Mouse (Mus musculus) T-cell, adult 2 months (primary cell): ENCODE measurements around the gene Tmpo.
A peak's percentile ranks its signal among the peaks of the same experiment; 100 is the strongest.

Experiments used
- DNase-seq: peaks from one replicate; pipeline ENCODE4 v3.0.0; 2022; ENCODE audit warnings: low spot score

Tmpo gene

GRCm38 (mm10) chr10:91156338-91156737 lies 24.8 kb downstream of the Tmpo start:
- no peak for DNase-seq

GRCm38 (mm10) chr10:91153894-91154503 lies 27.1 kb downstream of the Tmpo start:
- peak; percentile 25 for DNase-seq

- no peak for DNase-seq
Measured at GRCm38 (mm10) chr10:91145413-91145812, 35.7 kb downstream of the Tmpo start.

GRCm38 (mm10) chr10:91143313-91144230 lies 37.5 kb downstream of the Tmpo start:
- DNase-seq: no peak

DNA sequence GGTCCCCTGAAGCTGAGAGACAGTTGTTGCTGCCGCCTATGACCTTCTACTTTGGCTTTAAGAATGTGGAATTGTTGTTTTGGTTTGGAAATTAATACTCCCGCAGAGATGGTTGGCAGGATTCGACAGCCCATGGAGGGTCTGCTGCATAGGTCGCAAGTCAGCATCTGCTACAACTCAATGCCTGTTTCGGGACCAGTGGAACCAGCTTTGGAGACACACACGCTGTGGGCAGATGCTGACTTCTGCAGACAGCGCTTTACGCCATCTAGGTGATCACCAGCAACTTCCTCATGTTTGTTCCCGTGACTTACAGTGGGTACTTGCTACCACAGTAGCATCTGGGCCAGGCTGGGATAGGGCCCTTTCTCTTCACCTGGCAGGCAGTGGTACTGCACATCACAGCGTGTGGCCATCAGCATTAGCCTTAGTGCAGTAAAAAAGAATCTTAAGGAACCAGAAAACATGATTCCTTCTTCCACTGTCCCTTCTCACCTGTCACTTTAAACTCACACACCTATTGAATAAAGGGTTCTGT lies 38.4 kb downstream of the Tmpo start:
- peak; percentile 15 for DNase-seq

- peak; percentile 12 for DNase-seq
Measured at GRCm38 (mm10) chr10:91141564-91141963, 39.6 kb downstream of the Tmpo start.

DNA sequence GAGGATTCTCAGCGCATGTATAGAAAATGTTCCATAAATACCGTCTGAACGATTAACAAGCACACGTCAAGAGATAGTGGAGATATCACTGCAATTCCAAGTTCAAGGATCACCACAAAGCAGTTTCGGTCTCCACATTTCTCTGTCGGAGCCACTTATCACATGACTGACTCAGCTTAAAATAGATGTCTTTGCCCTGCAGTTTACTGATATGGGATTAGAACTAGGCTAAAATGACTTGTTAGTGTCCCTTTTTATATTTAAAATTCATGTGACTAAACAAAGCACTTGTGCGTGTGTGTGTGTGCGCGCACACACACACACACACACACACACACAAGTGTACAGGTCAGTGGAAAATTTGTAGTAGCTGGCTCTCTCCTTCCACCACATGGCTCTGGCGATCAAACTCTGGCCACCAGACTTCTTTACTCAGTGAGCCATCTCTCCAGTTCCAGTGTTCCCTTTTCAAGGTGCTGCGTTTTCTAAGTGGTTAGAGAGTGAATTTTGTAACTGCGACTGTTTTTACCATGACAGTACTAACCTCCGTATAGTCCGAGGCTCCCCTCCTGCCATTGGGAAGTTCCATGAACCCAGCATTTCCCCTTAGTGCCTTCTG lies 41.9 kb downstream of the Tmpo start:
- no peak for DNase-seq

DNA sequence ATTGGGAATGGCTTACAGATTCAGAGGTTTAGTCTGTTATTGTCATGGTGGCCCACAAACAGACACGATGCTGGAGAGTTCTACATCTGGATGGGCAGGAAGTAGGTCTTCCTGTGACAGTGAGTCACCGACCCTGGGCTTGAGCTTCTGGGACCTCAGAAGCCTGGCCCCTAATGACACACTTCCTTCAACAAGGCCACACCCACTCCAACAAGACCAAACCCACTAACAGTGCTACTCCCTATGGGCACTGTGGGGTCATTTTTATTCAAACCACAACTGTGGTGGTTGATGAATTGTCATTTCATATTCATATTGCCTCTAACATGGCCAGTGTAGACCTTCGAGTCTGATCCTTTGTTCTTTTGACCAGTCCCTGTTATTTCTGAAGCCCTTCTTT lies 42.8 kb downstream of the Tmpo start:
- DNase-seq: peak; percentile 23

- DNase-seq: no peak
Measured at GRCm38 (mm10) chr10:91137400-91137799, 43.7 kb downstream of the Tmpo start.

DNA sequence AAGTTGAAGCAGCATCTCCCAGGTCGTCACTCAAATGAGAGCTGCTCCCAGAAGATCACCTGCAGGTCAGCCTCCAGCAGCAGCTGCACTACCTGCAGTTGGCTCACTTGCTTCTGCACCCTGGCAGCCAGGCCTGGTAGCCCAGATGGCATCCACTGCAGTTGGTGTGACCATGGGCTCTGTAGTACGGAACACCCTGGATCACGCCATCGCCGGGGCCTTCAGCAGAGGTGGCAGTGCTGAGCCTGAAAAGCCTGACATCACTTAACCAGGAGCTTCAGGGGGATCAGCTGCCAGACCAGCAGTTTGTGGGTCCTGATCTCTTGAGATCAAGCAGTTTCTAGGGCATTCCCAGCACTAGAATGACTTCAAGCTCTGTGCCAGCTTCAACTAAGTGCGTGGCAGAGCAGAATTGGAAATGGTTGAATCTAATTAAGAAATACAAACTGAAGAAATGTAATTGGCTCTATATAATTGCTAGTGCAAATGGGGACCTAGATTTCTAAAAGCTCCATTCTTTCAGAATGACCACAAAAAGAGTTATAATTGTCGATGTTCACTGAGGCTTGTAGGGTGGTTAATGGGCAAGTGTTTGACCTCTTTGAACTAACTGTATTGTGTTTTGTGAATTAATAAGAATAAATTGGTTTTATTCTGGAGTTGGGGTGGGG lies 45.7 kb downstream of the Tmpo start:
- DNase-seq: no peak

GRCm38 (mm10) chr10:91131565-91131964 lies 49.5 kb downstream of the Tmpo start:
- DNase-seq: no peak

- DNase-seq: no peak
Measured at GRCm38 (mm10) chr10:91130792-91131191, 50.3 kb downstream of the Tmpo start.

DNA sequence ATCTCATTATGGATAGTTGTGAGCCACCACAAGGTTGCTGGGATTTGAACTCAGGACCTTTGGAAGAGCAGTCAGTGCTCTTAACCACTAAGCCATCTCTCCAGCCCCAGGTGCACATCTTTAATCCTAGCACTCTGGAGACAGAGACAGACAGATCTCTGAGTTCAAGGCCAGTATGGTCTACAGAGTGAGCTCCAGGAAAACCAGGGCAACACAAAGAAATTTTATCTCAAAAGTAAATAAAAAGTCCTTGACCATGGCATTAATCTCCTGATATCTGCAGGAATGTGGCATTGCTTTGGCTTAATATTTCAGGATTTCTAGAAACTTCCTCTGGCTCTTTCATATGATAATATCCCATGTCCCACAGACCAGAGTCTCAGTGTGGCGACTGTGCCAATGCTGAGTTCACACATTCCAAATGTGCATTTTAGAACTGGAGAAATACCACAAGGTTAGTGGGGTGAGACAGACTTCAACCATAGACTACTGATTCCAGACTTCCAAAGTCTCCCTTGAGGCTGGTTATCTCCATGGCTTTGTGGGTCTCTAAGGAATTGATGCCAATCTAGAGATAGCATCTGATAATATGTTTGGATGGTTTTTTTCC lies 52.5 kb downstream of the Tmpo start:
- no peak for DNase-seq

DNA sequence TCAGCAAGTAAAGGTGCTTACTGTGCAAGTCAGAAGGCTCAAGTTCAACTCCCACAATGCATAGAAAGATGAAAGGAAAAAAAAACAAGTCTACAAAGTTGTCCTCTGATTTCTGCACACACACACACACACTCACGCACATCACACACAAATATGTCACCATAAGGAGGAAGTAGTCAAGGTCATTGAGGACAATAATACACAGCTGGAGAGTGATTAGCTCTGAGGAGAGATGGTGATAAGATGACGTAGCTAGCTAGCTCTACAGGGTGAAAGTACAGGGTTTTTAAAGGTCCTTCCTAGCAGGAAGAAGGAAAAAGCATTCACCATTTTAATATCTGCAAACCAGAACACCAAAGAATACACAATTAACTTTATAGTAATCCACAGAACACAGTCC lies 53.7 kb downstream of the Tmpo start:
- DNase-seq: no peak

GRCm38 (mm10) chr10:91126618-91127355 lies 54.3 kb downstream of the Tmpo start:
- DNase-seq: no peak

- peak; percentile 99 for DNase-seq
Measured at GRCm38 (mm10) chr10:91123828-91124822, 57.0 kb downstream of the Tmpo start, which contains the start of gene Slc25a3. Slc25a3 (minus strand) TSS chr10:91124059.

DNA sequence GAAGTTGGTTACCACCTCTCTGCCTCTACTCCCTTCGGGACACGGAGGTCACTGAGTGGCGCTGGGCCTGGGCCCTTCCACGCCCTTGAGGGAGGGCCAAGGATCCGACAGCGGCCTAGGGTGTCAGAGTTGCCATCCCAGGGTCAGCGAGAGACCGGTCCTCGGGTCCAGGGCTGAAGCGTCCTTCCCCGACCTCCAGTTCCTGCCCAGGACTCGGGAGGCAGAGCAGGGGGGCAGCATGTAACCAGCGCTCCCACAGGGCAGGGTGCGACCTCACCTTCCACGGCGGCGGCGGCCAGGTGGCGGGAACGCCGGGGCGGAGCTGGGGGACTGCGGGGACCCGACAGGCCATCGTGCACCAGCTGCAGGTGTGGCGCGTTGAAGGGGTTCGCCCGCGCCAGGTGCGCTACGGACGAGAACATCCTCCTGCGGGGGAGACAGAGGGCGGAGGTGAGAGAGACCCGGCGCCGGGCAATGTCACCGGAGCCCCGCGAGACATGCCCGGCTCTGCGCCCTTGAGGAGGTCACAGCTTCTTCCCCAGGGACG lies 57.8 kb downstream of the Tmpo start:
- DNase-seq: no peak

GRCm38 (mm10) chr10:91122646-91123045 lies 58.5 kb downstream of the Tmpo start:
- no peak for DNase-seq

DNA sequence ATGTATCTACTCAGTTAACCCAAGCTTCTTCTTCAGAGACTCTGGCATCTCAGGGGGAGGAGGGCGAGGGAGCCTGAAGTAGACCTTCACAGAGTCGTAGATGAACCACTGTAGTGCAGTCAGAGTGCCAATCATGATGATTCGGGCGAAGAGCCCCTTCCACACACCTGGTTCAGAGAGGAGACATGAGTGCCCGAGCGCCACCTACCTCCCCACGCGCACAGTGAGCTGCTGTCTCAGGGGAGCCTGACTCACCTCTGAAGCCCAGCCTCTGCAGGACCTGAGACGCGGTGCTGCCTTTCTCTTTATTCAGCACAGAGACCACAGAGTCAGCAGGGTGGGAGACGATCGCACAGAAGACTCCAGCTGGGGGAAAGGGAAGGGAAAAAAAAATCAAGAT lies 64.2 kb downstream of the Tmpo start:
- DNase-seq: no peak
